Mouse (Mus musculus): Measurements from ENCODE around the gene Fam71f1. TPM values are rescaled to one million over a fixed set of nuclear protein-coding genes. Genes with fewer than 3 reads are reported as not detected.

Gene Fam71f1
- not detected in 2 replicates for polyA plus RNA-seq (2015; fragmentation: Nextera tagmentation; extraction: Ambion mirVana)

DNA sequence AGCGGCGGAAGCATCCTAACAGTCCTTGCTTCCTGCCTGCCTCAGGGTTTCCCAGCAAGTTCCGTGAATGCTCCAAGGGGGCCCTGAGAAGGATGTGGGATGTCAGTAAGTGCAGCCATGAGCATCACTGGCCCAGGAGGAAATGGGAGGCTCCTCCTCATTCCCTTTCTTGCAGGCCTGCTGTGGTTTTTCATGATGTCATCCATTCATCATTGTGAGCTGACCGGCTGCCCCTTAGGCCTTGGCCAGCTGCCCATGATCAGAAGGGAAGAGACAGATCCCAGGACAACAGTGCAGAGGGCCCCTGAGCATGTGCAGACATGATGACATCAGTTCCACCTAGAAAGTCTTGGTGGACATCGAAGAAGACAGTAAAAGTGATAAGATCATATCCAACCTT is at the start of gene Fam71f1:
Fam71f1 (plus strand) TSS at position 262 of the 400 bp plus-strand sequence.
- Histone ChIP-seq H3K9me3 (replicated peaks; ENCODE audit: control insufficient read depth, low read length, poor library complexity, severe bottlenecking) (no peaks in the 10 kb centered on the region), H3K4me2 (ENCODE audit: low read length) (no peak within 1 kb of the TSS), H3K27ac (ENCODE audit: low read length) (no peak within 1 kb of the TSS), H3K4me3 (ENCODE audit: low read depth, low read length) (no peak within 1 kb of the TSS), H3K36me3 (ENCODE audit: control insufficient read depth, insufficient read depth, low read length) (no peaks in the 10 kb centered on the region), H3K9ac (ENCODE audit: low read depth, low read length) (no peak within 1 kb of the TSS), H3K4me1 (ENCODE audit: control insufficient read depth, insufficient read depth, low read length) (no peaks in the 10 kb centered on the region), H3K27me3 (ENCODE audit: control insufficient read depth, insufficient read depth, low read depth, low read length) (no peaks in the 10 kb centered on the region)
- no peak for ATAC-seq
- 79% methylated on average over 3 of the region's 5 CpGs for WGBS

DNA sequence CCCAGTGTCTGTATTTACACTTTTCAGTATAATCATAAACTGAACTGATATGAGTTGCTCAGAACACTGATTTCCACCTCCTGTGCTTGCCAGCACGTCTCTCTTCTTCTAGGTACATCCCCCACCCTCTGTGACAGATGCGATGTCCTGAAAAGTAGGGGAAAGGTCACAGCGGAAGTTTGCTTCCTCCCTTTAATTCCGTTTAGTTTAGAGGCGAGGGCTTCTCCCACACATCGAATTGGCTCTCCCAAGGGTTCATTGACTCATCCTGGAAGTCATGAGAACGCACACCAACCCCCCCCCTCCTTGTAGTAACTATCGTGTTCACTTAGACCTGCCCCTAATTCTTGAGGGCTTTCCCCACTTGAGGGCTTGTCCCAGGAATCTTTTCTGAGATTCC is 48.0 kb upstream of the Fam71f1 start:
- H3K9me3 ChIP-seq (replicated peaks; ENCODE audit: control insufficient read depth, low read length, poor library complexity, severe bottlenecking), result no peaks in the 10 kb centered on the region
- H3K4me1 ChIP-seq (ENCODE audit: control insufficient read depth, insufficient read depth, low read length), result peaks cover 10% of the 10 kb centered on the region
- H3K9ac ChIP-seq (ENCODE audit: low read depth, low read length), result no peak overlapping the region
- H3K36me3 ChIP-seq (ENCODE audit: control insufficient read depth, insufficient read depth, low read length), result no peaks in the 10 kb centered on the region
- H3K27ac ChIP-seq (ENCODE audit: low read length), result no peak overlapping the region
- ATAC-seq, result no peak
- H3K27me3 ChIP-seq (ENCODE audit: control insufficient read depth, insufficient read depth, low read depth, low read length), result no peaks in the 10 kb centered on the region
- no peak overlapping the region for H3K4me3 ChIP-seq (ENCODE audit: low read depth, low read length)
- no peak overlapping the region for H3K4me2 ChIP-seq (ENCODE audit: low read length)
- WGBS, result 21% methylated on average over 8 of the region's 8 CpGs

DNA sequence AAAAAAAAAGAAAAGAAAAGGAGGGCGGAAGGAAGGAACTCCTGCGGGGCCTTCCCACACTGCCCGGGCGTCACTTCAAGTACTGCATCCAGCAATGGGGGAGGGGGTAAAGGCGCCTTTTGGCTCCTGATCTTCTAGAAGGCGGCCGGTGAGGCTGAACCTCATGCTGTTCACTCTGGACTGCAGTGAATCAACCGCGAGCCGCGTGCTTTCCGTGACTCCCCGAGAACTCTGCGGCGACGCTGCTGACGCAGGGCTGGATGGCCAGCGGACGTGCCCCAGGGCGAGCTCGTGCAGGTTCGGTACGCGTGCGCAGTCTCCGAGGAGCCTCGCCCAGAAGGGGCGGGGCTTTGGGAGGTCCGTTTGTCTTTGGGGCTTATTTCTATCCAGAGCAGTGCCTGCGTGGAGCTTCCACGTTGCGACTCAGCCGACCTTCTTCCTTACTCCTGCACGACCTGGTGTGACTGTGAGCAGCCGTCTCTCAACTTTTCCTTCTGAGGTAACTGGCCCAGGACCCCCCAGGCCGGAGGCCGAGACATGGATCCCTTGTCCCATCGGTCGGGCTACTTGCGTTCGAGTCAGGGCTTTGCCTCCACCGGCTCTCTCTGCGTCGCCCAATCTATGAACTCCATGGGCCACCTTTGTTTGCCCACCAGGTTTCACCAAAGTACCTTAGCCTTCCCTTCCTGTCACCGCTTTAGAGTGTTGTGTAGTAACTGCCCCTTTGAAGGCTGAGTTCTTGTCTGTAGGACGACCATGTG is 46.4 kb upstream of the Fam71f1 start, which contains the start of gene Hilpda:
Hilpda (plus strand) TSS at position 177 of the 761 bp plus-strand sequence.
- Histone ChIP-seq H3K9me3 (replicated peaks; ENCODE audit: control insufficient read depth, low read length, poor library complexity, severe bottlenecking) (no peaks in the 10 kb centered on the region), H3K4me1 (ENCODE audit: control insufficient read depth, insufficient read depth, low read length) (peaks cover 10% of the 10 kb centered on the region), H3K4me2 (ENCODE audit: low read length) (peak within 1 kb of the TSS; percentile 87), H3K27ac (ENCODE audit: low read length) (peak within 1 kb of the TSS; percentile 55), H3K4me3 (ENCODE audit: low read depth, low read length) (peak within 1 kb of the TSS; percentile 72), H3K9ac (ENCODE audit: low read depth, low read length) (peak within 1 kb of the TSS; percentile 85), H3K36me3 (ENCODE audit: control insufficient read depth, insufficient read depth, low read length) (no peaks in the 10 kb centered on the region), H3K27me3 (ENCODE audit: control insufficient read depth, insufficient read depth, low read depth, low read length) (no peaks in the 10 kb centered on the region)
- ATAC-seq, result peak; percentile 97
- WGBS, result under 1% methylated on average over 45 of the region's 46 CpGs

DNA sequence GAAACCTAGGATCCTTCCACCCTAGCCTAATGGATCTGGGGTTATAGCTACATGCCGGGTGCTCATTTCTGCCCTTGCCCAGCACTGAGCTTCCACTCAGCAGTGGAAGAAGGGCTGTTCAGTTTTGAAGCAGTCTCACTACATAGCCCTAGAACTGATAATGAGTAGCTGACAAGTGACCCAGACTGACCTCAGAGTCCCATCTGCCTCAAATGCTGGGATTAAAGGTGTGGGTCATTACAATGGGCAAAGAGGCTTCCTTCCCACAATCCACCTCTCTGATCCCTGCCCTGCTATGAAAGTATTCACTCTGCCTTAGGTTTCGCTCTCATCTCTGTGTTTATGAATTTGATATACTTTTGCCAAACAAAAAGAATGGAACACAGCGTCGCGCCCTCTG is 42.2 kb upstream of the Fam71f1 start:
- Histone ChIP-seq H3K27me3 (ENCODE audit: control insufficient read depth, insufficient read depth, low read depth, low read length) (no peaks in the 10 kb centered on the region), H3K4me1 (ENCODE audit: control insufficient read depth, insufficient read depth, low read length) (peaks cover 10% of the 10 kb centered on the region), H3K27ac (ENCODE audit: low read length) (no peak overlapping the region), H3K9me3 (replicated peaks; ENCODE audit: control insufficient read depth, low read length, poor library complexity, severe bottlenecking) (no peaks in the 10 kb centered on the region), H3K4me2 (ENCODE audit: low read length) (no peak overlapping the region), H3K9ac (ENCODE audit: low read depth, low read length) (no peak overlapping the region), H3K4me3 (ENCODE audit: low read depth, low read length) (no peak overlapping the region), H3K36me3 (ENCODE audit: control insufficient read depth, insufficient read depth, low read length) (no peaks in the 10 kb centered on the region)
- ATAC-seq, result no peak
- WGBS, result 90% methylated on average over 5 of the region's 5 CpGs

DNA sequence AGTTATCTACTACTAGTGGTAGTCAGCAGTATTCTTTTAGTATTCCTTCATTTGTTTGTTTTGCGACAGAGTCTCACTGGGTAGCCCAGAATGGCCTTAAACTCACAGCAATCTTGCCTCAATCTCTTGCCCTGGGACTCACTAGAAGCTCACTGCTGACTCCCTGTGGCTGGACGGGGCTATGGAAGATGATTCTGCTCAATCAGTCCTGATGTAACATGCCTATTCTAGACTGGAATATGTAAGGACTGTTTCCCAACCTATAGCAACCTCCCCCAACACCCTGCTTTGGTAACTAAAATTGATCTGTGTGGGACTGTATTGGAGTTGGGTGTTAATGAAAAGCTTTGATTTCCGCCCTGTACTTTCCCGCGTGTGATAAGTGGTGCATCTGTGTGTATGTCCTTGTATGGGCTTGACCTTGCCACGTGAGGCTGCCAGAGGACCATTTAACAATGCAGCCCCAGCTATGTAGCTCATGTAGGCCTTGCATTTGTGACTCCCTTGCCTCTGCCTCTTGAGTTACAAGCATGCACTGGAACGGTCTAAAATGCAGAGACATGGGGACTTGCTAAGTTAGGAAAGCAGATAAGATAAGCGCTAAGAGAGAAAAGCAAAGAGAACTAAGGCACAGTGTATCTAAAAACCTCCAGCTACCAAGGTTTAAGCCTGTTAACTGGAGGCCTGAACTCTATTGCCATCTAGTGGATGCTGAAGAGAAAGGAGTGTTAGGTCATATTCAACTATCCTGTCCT is 40.2 kb upstream of the Fam71f1 start:
- Histone ChIP-seq H3K9me3 (replicated peaks; ENCODE audit: control insufficient read depth, low read length, poor library complexity, severe bottlenecking) (no peaks in the 10 kb centered on the region), H3K9ac (ENCODE audit: low read depth, low read length) (no peak overlapping the region), H3K27me3 (ENCODE audit: control insufficient read depth, insufficient read depth, low read depth, low read length) (no peaks in the 10 kb centered on the region), H3K4me3 (ENCODE audit: low read depth, low read length) (no peak overlapping the region), H3K4me2 (ENCODE audit: low read length) (no peak overlapping the region), H3K36me3 (ENCODE audit: control insufficient read depth, insufficient read depth, low read length) (no peaks in the 10 kb centered on the region), H3K27ac (ENCODE audit: low read length) (no peak overlapping the region), H3K4me1 (ENCODE audit: control insufficient read depth, insufficient read depth, low read length) (peaks cover 3% of the 10 kb centered on the region; the same call in 1 of the 2 replicates)
- peak; percentile 64; the same call in 1 of the 2 replicates for ATAC-seq
- 34% methylated on average over 8 of the region's 8 CpGs for WGBS

DNA sequence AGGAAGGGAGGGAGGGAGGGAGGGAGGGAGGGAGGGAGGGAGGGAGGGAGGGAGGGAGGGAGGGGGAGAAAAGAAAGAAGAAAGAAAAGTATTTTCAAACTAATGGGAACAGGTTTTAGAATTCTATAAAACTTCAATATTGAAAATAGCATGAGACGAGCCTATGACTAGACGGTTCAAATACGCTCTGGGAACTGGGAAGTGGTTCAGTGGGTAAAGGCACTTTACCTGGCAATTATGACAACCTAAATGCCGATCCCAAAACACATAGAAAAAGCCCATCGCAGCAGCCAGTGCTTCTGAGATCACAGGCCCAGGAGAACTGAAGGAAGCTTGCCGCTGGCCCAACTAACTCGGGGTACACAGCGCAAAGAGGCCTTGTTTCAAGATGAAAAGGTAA is 39.6 kb upstream of the Fam71f1 start, which contains the start of gene Fam71f2:
Fam71f2 (plus strand) TSS at position 301 of the 400 bp plus-strand sequence.
- Histone ChIP-seq H3K9ac (ENCODE audit: low read depth, low read length) (no peak within 1 kb of the TSS), H3K4me3 (ENCODE audit: low read depth, low read length) (no peak within 1 kb of the TSS), H3K4me2 (ENCODE audit: low read length) (no peak within 1 kb of the TSS), H3K27ac (ENCODE audit: low read length) (no peak within 1 kb of the TSS), H3K36me3 (ENCODE audit: control insufficient read depth, insufficient read depth, low read length) (no peaks in the 10 kb centered on the region), H3K27me3 (ENCODE audit: control insufficient read depth, insufficient read depth, low read depth, low read length) (no peaks in the 10 kb centered on the region), H3K4me1 (ENCODE audit: control insufficient read depth, insufficient read depth, low read length) (no peaks in the 10 kb centered on the region), H3K9me3 (replicated peaks; ENCODE audit: control insufficient read depth, low read length, poor library complexity, severe bottlenecking) (no peaks in the 10 kb centered on the region)
- ATAC-seq, result no peak
- 86% methylated on average over 8 of the region's 8 CpGs for WGBS

DNA sequence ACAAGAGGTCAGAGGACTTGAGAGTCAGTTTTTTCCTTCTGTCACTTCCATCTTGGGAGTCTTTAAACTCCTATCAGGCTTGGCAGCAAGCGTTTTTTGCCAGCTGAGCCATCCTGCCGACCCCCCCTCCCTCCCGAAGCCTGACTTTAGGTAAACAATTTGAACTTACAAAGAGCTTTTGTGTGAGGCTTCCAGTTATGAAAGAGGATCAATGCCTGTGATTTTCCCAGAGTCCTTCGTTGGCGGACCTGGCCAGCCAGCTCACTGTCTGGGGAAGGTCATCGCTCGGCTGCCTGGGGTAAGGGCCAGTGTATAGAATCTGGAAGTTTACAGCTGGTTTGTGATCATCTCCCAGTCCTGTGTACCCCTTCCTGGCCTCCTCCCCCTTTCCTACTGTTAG is 38.3 kb upstream of the Fam71f1 start:
- Histone ChIP-seq H3K9ac (ENCODE audit: low read depth, low read length) (no peak overlapping the region), H3K4me3 (ENCODE audit: low read depth, low read length) (no peak overlapping the region), H3K36me3 (ENCODE audit: control insufficient read depth, insufficient read depth, low read length) (no peaks in the 10 kb centered on the region), H3K27me3 (ENCODE audit: control insufficient read depth, insufficient read depth, low read depth, low read length) (no peaks in the 10 kb centered on the region), H3K9me3 (replicated peaks; ENCODE audit: control insufficient read depth, low read length, poor library complexity, severe bottlenecking) (no peaks in the 10 kb centered on the region), H3K27ac (ENCODE audit: low read length) (no peak overlapping the region), H3K4me2 (ENCODE audit: low read length) (no peak overlapping the region), H3K4me1 (ENCODE audit: control insufficient read depth, insufficient read depth, low read length) (no peaks in the 10 kb centered on the region)
- no peak for ATAC-seq
- 24% methylated on average over 7 of the region's 7 CpGs for WGBS

DNA sequence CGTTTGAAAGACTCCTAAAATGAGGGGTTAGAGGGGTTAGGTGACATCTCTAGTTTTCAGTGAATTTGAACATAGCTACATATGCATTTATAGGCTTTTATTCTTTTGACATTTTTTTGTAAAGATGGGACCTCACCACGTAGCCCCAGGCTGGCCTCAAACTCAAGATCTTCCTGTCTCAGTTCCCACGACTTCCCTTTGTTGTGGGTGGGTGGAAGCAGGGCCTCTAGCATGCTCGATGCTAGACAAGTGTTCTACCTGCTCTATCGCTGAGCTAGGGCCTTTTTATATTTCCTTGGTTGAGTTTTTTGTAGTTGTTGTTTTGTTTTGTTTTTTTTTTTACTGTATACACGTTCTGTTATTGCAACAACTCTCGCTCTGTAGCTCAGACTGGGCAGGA is 32.1 kb upstream of the Fam71f1 start:
- Histone ChIP-seq H3K9me3 (replicated peaks; ENCODE audit: control insufficient read depth, low read length, poor library complexity, severe bottlenecking) (no peaks in the 10 kb centered on the region), H3K36me3 (ENCODE audit: control insufficient read depth, insufficient read depth, low read length) (no peaks in the 10 kb centered on the region), H3K4me2 (ENCODE audit: low read length) (no peak overlapping the region), H3K4me1 (ENCODE audit: control insufficient read depth, insufficient read depth, low read length) (no peaks in the 10 kb centered on the region), H3K27ac (ENCODE audit: low read length) (no peak overlapping the region), H3K27me3 (ENCODE audit: control insufficient read depth, insufficient read depth, low read depth, low read length) (no peaks in the 10 kb centered on the region), H3K9ac (ENCODE audit: low read depth, low read length) (no peak overlapping the region), H3K4me3 (ENCODE audit: low read depth, low read length) (no peak overlapping the region)
- WGBS, result 76% methylated on average over 7 of the region's 7 CpGs
- no peak for ATAC-seq

DNA sequence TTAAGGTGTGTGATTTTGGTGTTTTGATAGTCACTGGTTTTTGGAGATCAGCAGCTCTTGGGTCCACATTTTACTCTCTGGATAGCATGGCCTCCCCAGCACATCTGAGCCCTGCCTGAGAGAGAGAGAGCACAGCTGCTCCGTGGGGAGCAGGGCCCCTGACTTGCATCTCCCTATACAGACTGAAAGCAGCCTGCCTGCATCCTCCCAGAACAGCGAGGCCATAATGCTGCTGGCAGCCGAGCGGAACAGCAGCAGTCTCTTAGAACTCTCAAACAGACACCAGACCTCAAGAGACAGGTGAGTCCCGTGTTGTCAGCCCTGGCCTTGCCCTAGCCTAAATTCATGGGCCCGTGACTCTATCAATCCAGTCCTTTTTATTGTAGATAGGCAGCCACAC is 31.5 kb upstream of the Fam71f1 start:
- Histone ChIP-seq H3K9ac (ENCODE audit: low read depth, low read length) (no peak overlapping the region), H3K4me2 (ENCODE audit: low read length) (no peak overlapping the region), H3K36me3 (ENCODE audit: control insufficient read depth, insufficient read depth, low read length) (no peaks in the 10 kb centered on the region), H3K27ac (ENCODE audit: low read length) (no peak overlapping the region), H3K9me3 (replicated peaks; ENCODE audit: control insufficient read depth, low read length, poor library complexity, severe bottlenecking) (no peaks in the 10 kb centered on the region), H3K4me3 (ENCODE audit: low read depth, low read length) (no peak overlapping the region), H3K4me1 (ENCODE audit: control insufficient read depth, insufficient read depth, low read length) (no peaks in the 10 kb centered on the region), H3K27me3 (ENCODE audit: control insufficient read depth, insufficient read depth, low read depth, low read length) (no peaks in the 10 kb centered on the region)
- WGBS, result 20% methylated on average over 6 of the region's 6 CpGs
- no peak for ATAC-seq
